Comparison of ENCODE assay signal across 11 mouse cellular contexts in the genomic region with DNA sequence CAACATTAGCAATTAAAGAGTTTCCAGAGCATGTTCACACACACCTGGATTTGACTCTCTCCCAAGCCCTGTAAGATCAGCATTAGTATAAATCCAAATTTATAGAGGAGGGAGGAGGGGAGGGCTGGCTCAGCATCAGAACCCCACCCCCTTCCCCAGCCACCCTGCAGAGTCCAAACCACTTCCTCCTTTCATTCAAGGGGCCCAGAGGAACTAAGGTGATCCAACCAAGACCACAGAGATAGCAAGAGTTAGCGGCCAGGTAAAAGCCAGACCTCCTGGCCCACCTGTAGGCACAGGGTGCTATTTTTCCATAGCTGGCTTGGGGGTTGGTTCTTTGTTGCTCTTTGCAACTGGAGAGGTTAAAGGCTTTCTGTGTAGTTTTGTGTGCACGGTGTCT. TPM values are rescaled to one million over a fixed set of nuclear protein-coding genes. Genes with fewer than 3 reads are reported as not detected.
DNase-seq lines count a peak whose midpoint lies in the region; ATAC-seq and TF ChIP-seq lines count a peak whose summit lies in the region.
"Had no signal": no experiment of that assay in that cellular context is flagged by ENCODE, and none has a peak within 500 bp of the region (broad histone marks: within the 10 kb centered on the region; RNA-seq: fewer than 3 reads in every experiment).

No protein-coding gene starts in this region.

- DNase-seq in hindbrain, embryonic 11.5 days (ENCODE audit: low spot score): no peak
- DNase-seq in spleen, adult 2 months (ENCODE audit: low read depth in 1 of 2, low spot score in 2 of 2): peak; percentile 53 to 66
- no peak for DNase-seq in spleen, adult 12 weeks (ENCODE audit: low spot score)
- no peak for DNase-seq in limb, embryonic 14.5 days (ENCODE audit: low spot score)
- no peak for DNase-seq in frontal cortex, postnatal 36 days (ENCODE audit: low spot score in 2 of 2)
- no peak for DNase-seq in kidney, adult 2 months
- DNase-seq: adrenal gland, postnatal 25 days; cerebellum, postnatal 10 days had no signal

- H3K27ac ChIP-seq in hindbrain, embryonic 13.5 days: 0 out of 2 replicates have a peak overlapping the region, but pooled peaks have one; percentile 13
- no peak overlapping the region for H3K27ac ChIP-seq in hindbrain, embryonic 11.5 days (ENCODE audit: low read depth, low read length)
- H3K27ac ChIP-seq in spleen, adult 2 months (ENCODE audit: insufficient read depth, low read length): peak overlapping the region; percentile 84
- no peak overlapping the region for H3K27ac ChIP-seq in limb, embryonic 14.5 days (replicated peaks; ENCODE audit: low read depth, low read length)
- no peak overlapping the region for H3K27ac ChIP-seq in kidney, adult 2 months (ENCODE audit: insufficient read depth, low read depth, low read length)
- H3K27ac ChIP-seq: hindbrain, embryonic 14.5 days had no signal

- peaks cover 58% of the 10 kb centered on the region for H3K36me3 ChIP-seq in hindbrain, embryonic 13.5 days
- 0 out of 2 replicates have a peak, but pooled peaks cover 2% of the 10 kb centered on the region for H3K36me3 ChIP-seq in hindbrain, embryonic 11.5 days (ENCODE audit: control insufficient read depth, insufficient read depth, low read length)
- peaks cover 37% of the 10 kb centered on the region for H3K36me3 ChIP-seq in spleen, adult 2 months (ENCODE audit: control insufficient read depth, insufficient read depth, low read length)
- H3K36me3 ChIP-seq in limb, embryonic 14.5 days (ENCODE audit: control insufficient read depth, insufficient read depth, low read length): peaks cover 21% of the 10 kb centered on the region
- peaks cover 2% of the 10 kb centered on the region; the same call in 1 of the 2 replicates for H3K36me3 ChIP-seq in kidney, adult 2 months (ENCODE audit: control insufficient read depth, insufficient read depth, low read length)

- 0 out of 2 replicates have a peak, but pooled peaks cover 3% of the 10 kb centered on the region for H3K9me3 ChIP-seq in hindbrain, embryonic 13.5 days
- H3K9me3 ChIP-seq in hindbrain, embryonic 11.5 days (ENCODE audit: control insufficient read depth, low read length): no peaks in the 10 kb centered on the region
- H3K9me3 ChIP-seq in limb, embryonic 14.5 days (ENCODE audit: control insufficient read depth, low read length): peaks cover 5% of the 10 kb centered on the region; the same call in 1 of the 2 replicates
- H3K9me3 ChIP-seq: megakaryocyte, embryonic 14.5 days had no signal

- no peak for ATAC-seq in hindbrain, embryonic 13.5 days (ENCODE audit: low FRiP score)
- no peak for ATAC-seq in hindbrain, embryonic 11.5 days (ENCODE audit: low FRiP score)
- ATAC-seq in limb, embryonic 14.5 days (ENCODE audit: low FRiP score, low read depth): peak; percentile 19; the same call in 1 of the 2 replicates

- no peak overlapping the region for H3K4me2 ChIP-seq in hindbrain, embryonic 13.5 days
- no peak overlapping the region for H3K4me2 ChIP-seq in hindbrain, embryonic 11.5 days (replicated peaks; ENCODE audit: low read depth, low read length)
- H3K4me2 ChIP-seq in limb, embryonic 14.5 days (replicated peaks; ENCODE audit: low read depth, low read length, severe bottlenecking): no peak overlapping the region
- H3K4me2 ChIP-seq: hindbrain, embryonic 14.5 days had no signal

- TF ChIP-seq POLR2A in spleen, adult 2 months (IDR thresholded peaks at IDR 0.05; ENCODE audit: low read depth, low read length): no peak
- TF ChIP-seq POLR2A in limb, embryonic 14.5 days (IDR thresholded peaks at IDR 0.05; ENCODE audit: borderline replicate concordance, extremely low read depth, insufficient read depth, insufficient read length): no peak
- no peak for TF ChIP-seq POLR2A in kidney, adult 2 months (IDR thresholded peaks at IDR 0.05; ENCODE audit: low read depth, low read length)

- 63% methylated on average over 2 of the region's 2 CpGs for WGBS in hindbrain, embryonic 13.5 days
- 68% methylated on average over 2 of the region's 2 CpGs for WGBS in hindbrain, embryonic 11.5 days
- 15% methylated on average over 2 of the region's 2 CpGs for WGBS in spleen, adult 2 months
- 45% methylated on average over 2 of the region's 2 CpGs for WGBS in limb, embryonic 14.5 days
- 57% methylated on average over 2 of the region's 2 CpGs for WGBS in kidney, adult 2 months

- no peaks in the 10 kb centered on the region for H3K27me3 ChIP-seq in hindbrain, embryonic 13.5 days
- H3K27me3 ChIP-seq in hindbrain, embryonic 11.5 days (ENCODE audit: control insufficient read depth, insufficient read depth, low read length): no peaks in the 10 kb centered on the region
- no peaks in the 10 kb centered on the region for H3K27me3 ChIP-seq in spleen, adult 2 months (ENCODE audit: control insufficient read depth, insufficient read depth, low read length)
- no peaks in the 10 kb centered on the region for H3K27me3 ChIP-seq in limb, embryonic 14.5 days (ENCODE audit: control insufficient read depth, insufficient read depth, low read length)
- no peaks in the 10 kb centered on the region for H3K27me3 ChIP-seq in kidney, adult 2 months (replicated peaks; ENCODE audit: control insufficient read depth, insufficient read depth, low read length)
- H3K27me3 ChIP-seq: megakaryocyte, embryonic 14.5 days had no signal

- no peak for TF ChIP-seq CTCF in spleen, adult 2 months (IDR thresholded peaks at IDR 0.05; ENCODE audit: extremely low read depth, insufficient read depth, insufficient read length, insufficient replicate concordance)
- no peak for TF ChIP-seq CTCF in kidney, adult 2 months (conservative IDR thresholded peaks at IDR 0.05; ENCODE audit: insufficient read depth, insufficient read length, low read depth, low read length)

- H3K4me3 ChIP-seq in hindbrain, embryonic 13.5 days: no peak overlapping the region
- no peak overlapping the region for H3K4me3 ChIP-seq in hindbrain, embryonic 11.5 days (ENCODE audit: low read depth, low read length)
- H3K4me3 ChIP-seq in spleen, adult 2 months (ENCODE audit: extremely low read depth, insufficient read depth, insufficient read length): peak overlapping the region; percentile 29
- H3K4me3 ChIP-seq in limb, embryonic 14.5 days (replicated peaks; ENCODE audit: low read length): no peak overlapping the region
- no peak overlapping the region for H3K4me3 ChIP-seq in kidney, adult 2 months (ENCODE audit: insufficient read depth, low read depth, low read length)
- H3K4me3 ChIP-seq: megakaryocyte, embryonic 14.5 days had no signal

- peaks cover 34% of the 10 kb centered on the region for H3K4me1 ChIP-seq in hindbrain, embryonic 13.5 days (replicated peaks)
- H3K4me1 ChIP-seq in hindbrain, embryonic 11.5 days (replicated peaks; ENCODE audit: control insufficient read depth, insufficient read depth, low read length): no peaks in the 10 kb centered on the region
- H3K4me1 ChIP-seq in spleen, adult 2 months (ENCODE audit: control insufficient read depth, insufficient read depth, insufficient read length): peaks cover 50% of the 10 kb centered on the region
- peaks cover 35% of the 10 kb centered on the region for H3K4me1 ChIP-seq in limb, embryonic 14.5 days (ENCODE audit: control insufficient read depth, insufficient read depth, low read length)
- peaks cover 9% of the 10 kb centered on the region; the same call in 1 of the 2 replicates for H3K4me1 ChIP-seq in kidney, adult 2 months (ENCODE audit: control insufficient read depth, insufficient read depth, low read length)

- H3K9ac ChIP-seq in hindbrain, embryonic 13.5 days: no peak overlapping the region
- no peak overlapping the region for H3K9ac ChIP-seq in hindbrain, embryonic 11.5 days (ENCODE audit: low read depth, low read length)
- no peak overlapping the region for H3K9ac ChIP-seq in limb, embryonic 14.5 days (ENCODE audit: low read depth, low read length, severe bottlenecking)
- H3K9ac ChIP-seq: hindbrain, embryonic 14.5 days had no signal

RNA-seq across cellular contexts. Expression of gene Lbh, which starts 16.0 kb away (rescaled TPM):
- 7.0 and 8.5 TPM in 2 replicates for polyA plus RNA-seq in hindbrain, embryonic 13.5 days (2015; fragmentation: Nextera tagmentation; extraction: Ambion mirVana)
- polyA plus RNA-seq in hindbrain, embryonic 11.5 days (2014; fragmentation: Nextera tagmentation; extraction: Ambion mirVana): 7.0 and 8.6 TPM in 2 replicates
- 171 and 212 TPM in 2 replicates for polyA plus RNA-seq in spleen, adult 2 months (2012; rRNA removed)
- 55.3 and 80.6 TPM in 2 replicates for polyA plus RNA-seq in limb, embryonic 14.5 days (2012; rRNA removed)
- 3.9 and 4.9 TPM in 2 replicates for polyA plus RNA-seq in limb, embryonic 14.5 days (2014; fragmentation: Nextera tagmentation; extraction: Ambion mirVana)
- polyA plus RNA-seq in kidney, adult 2 months (2012; rRNA removed): 58.9 and 66.4 TPM in 2 replicates

Comparison
In these comparisons a context has a peak if more than half of its experiments do, and no peak if none do; other contexts are left out.
1. H3K27ac ChIP-seq: peak in hindbrain, embryonic 13.5 days (single experiment) and spleen, adult 2 months (single experiment); none in hindbrain, embryonic 11.5 days (single experiment), limb, embryonic 14.5 days (single experiment) and kidney, adult 2 months (single experiment).
2. DNase-seq: peak in spleen, adult 2 months (2 of 2); none in hindbrain, embryonic 11.5 days (single experiment), spleen, adult 12 weeks (single experiment), limb, embryonic 14.5 days (single experiment), frontal cortex, postnatal 36 days (0 of 2) and kidney, adult 2 months (single experiment).